Mouse (Mus musculus) limb, embryonic 14.5 days (tissue): Measurements from ENCODE around the gene Fam161b. TPM values are rescaled to one million over a fixed set of nuclear protein-coding genes. Genes with fewer than 3 reads are reported as not detected.

Experiments
- ATAC-seq: fragments of 200-750 bp; cut with Nextera tagmentation; 2 replicates; pipeline ENCODE4 v1.8.0; 2017; ENCODE audit warnings: low read depth, moderate number of reproducible peaks, moderate TSS enrichment; ENCODE audit not compliant: low FRiP score
- DNase-seq: peaks from one replicate; pipeline ENCODE4 v3.0.0-alpha.2; 2015; ENCODE audit warnings: low spot score
- H3K27ac ChIP-seq: fragments of 300-500 bp; sonication (generic); replicated peaks from 2 replicates; pipeline ENCODE4 v1.5.1; 2014; ENCODE audit warnings: low read depth, mild to moderate bottlenecking, low read length, moderate library complexity, mixed read lengths
- H3K27me3 ChIP-seq: fragments of 300-500 bp; sonication (generic); 2 replicates; pipeline ENCODE4 v1.6.1; 2014; ENCODE audit warnings: low read length, mixed read lengths; ENCODE audit not compliant: control insufficient read depth, insufficient read depth
- H3K36me3 ChIP-seq: fragments of 300-500 bp; sonication (generic); 2 replicates; pipeline ENCODE4 v1.6.1; 2014; ENCODE audit warnings: mild to moderate bottlenecking, low read length, moderate library complexity, mixed read lengths; ENCODE audit not compliant: control insufficient read depth, insufficient read depth
- H3K4me1 ChIP-seq: fragments of 300-500 bp; sonication (generic); 2 replicates; pipeline ENCODE4 v1.6.1; 2014; ENCODE audit warnings: antibody characterized with exemption, low read length, mixed read lengths; ENCODE audit not compliant: control insufficient read depth, insufficient read depth
- H3K4me2 ChIP-seq: fragments of 300-500 bp; sonication (generic); replicated peaks from 2 replicates; pipeline ENCODE4 v1.6.1; 2014; ENCODE audit warnings: low read depth, mild to moderate bottlenecking, low read length, moderate library complexity; ENCODE audit not compliant: severe bottlenecking
- H3K4me3 ChIP-seq: fragments of 300-500 bp; sonication (generic); replicated peaks from 2 replicates; pipeline ENCODE4 v1.5.1; 2014; ENCODE audit warnings: low read length
- H3K9ac ChIP-seq: fragments of 300-500 bp; sonication (generic); 2 replicates; pipeline ENCODE4 v1.6.1; 2014; ENCODE audit warnings: mild to moderate bottlenecking, low read depth, low read length, moderate library complexity; ENCODE audit not compliant: severe bottlenecking
- H3K9me3 ChIP-seq: fragments of 300-500 bp; sonication (generic); 2 replicates; pipeline ENCODE4 v1.6.1; 2016; ENCODE audit warnings: low read length; ENCODE audit not compliant: control insufficient read depth
- POLR2A ChIP-seq: fragments of 200-500 bp; IDR thresholded peaks from 2 replicates; pipeline ENCODE4 v1.8.0; 2012; ENCODE audit warnings: inconsistent platforms, mild to moderate bottlenecking, moderate library complexity, borderline replicate concordance; ENCODE audit not compliant: insufficient read depth, insufficient read length; ENCODE audit errors: extremely low read depth
- WGBS: fragments of 180-500 bp; shearing (Covaris S2); extraction: QIAGEN DNeasy Blood & Tissue Kit; methylation state at CpG from one replicate; pipeline ENCODE4 v1.1.7; 2014; 5-methylcytosine and 5-hydroxymethylcytosine counted together
- polyA plus RNA-seq, 2 experiments: library from polyadenylated mRNA; depleted of rRNA in 1 of 2; stranded (reverse) in 1 of 2; unstranded in 1 of 2; fragments of >200 nt; fragmentation: Nextera tagmentation in 1 of 2; extraction: Ambion mirVana in 1 of 2; gene quantifications; 2 replicates each; pipeline versions ENCODE4 v1.2.1 to v1.2.3; 2012 to 2014

Fam161b gene
- polyA plus RNA-seq, 2 experiments, result 2.1 to 4.7 TPM

GRCm38 (mm10) chr12:84398629-84399028 lies 37.0 kb upstream of the Fam161b start:
- Histone ChIP-seq H3K36me3 (no peaks in the 10 kb centered on the region), H3K27ac (no peak overlapping the region), H3K4me3 (no peak overlapping the region), H3K4me2 (no peak overlapping the region), H3K4me1 (no peaks in the 10 kb centered on the region), H3K9me3 (no peaks in the 10 kb centered on the region), H3K27me3 (no peaks in the 10 kb centered on the region), H3K9ac (no peak overlapping the region)
- TF ChIP-seq POLR2A, result no peak
- DNase-seq, result no peak
- WGBS, result 77% methylated on average over 5 of the region's 5 CpGs
- no peak for ATAC-seq

- ATAC-seq (no peak), DNase-seq (no peak)
- Histone ChIP-seq H3K4me3 (no peak overlapping the region), H3K27me3 (no peaks in the 10 kb centered on the region), H3K9ac (no peak overlapping the region), H3K9me3 (no peaks in the 10 kb centered on the region), H3K4me1 (no peaks in the 10 kb centered on the region), H3K36me3 (no peaks in the 10 kb centered on the region), H3K27ac (no peak overlapping the region), H3K4me2 (no peak overlapping the region)
- TF ChIP-seq POLR2A, result no peak
Measured at GRCm38 (mm10) chr12:84397685-84398084, 36.1 kb upstream of the Fam161b start.

- ATAC-seq (no peak), DNase-seq (no peak)
- no peaks in the 10 kb centered on the region for H3K4me1 ChIP-seq
- no peaks in the 10 kb centered on the region for H3K27me3 ChIP-seq
- WGBS, result 84% methylated on average over 14 of the region's 14 CpGs
- H3K4me3 ChIP-seq, result no peak overlapping the region
- H3K4me2 ChIP-seq, result no peak overlapping the region
- H3K36me3 ChIP-seq, result no peaks in the 10 kb centered on the region
- H3K27ac ChIP-seq, result no peak overlapping the region
- H3K9ac ChIP-seq, result no peak overlapping the region
- no peak for TF ChIP-seq POLR2A
- H3K9me3 ChIP-seq, result no peaks in the 10 kb centered on the region
Measured at GRCm38 (mm10) chr12:84396947-84397679, 35.5 kb upstream of the Fam161b start.

GRCm38 (mm10) chr12:84393847-84394246 lies 32.2 kb upstream of the Fam161b start:
- H3K36me3 ChIP-seq, result no peaks in the 10 kb centered on the region
- no peak overlapping the region for H3K9ac ChIP-seq
- no peaks in the 10 kb centered on the region for H3K4me1 ChIP-seq
- WGBS, result 79% methylated on average over 5 of the region's 5 CpGs
- no peaks in the 10 kb centered on the region for H3K27me3 ChIP-seq
- no peak overlapping the region for H3K27ac ChIP-seq
- no peak overlapping the region for H3K4me2 ChIP-seq
- no peak overlapping the region for H3K4me3 ChIP-seq
- H3K9me3 ChIP-seq, result no peaks in the 10 kb centered on the region
- no peak for ATAC-seq
- TF ChIP-seq POLR2A, result no peak
- DNase-seq, result no peak

- no peak overlapping the region for H3K27ac ChIP-seq
- H3K27me3 ChIP-seq, result no peaks in the 10 kb centered on the region
- no peaks in the 10 kb centered on the region for H3K36me3 ChIP-seq
- TF ChIP-seq POLR2A, result no peak
- no peak overlapping the region for H3K4me3 ChIP-seq
- DNase-seq (no peak), ATAC-seq (no peak)
- no peaks in the 10 kb centered on the region for H3K9me3 ChIP-seq
- H3K4me1 ChIP-seq, result no peaks in the 10 kb centered on the region
- H3K4me2 ChIP-seq, result no peak overlapping the region
- WGBS, result 96% methylated on average over 4 of the region's 4 CpGs
- H3K9ac ChIP-seq, result no peak overlapping the region
Measured at GRCm38 (mm10) chr12:84392681-84393080, 31.0 kb upstream of the Fam161b start.
